Mouse (Mus musculus) embryonic facial prominence, embryonic 11.5 days (tissue): ENCODE measurements at regions not wholly inside any gene's neighbourhood (a gene's known extent, or its start where the extent isn't known, plus 50 kb on each side); places are given as distances from the start of the nearest gene placed in this dataset.

ENCODE experiments used
- ATAC-seq: fragments of 200-750 bp; cut with Nextera tagmentation; replicated peaks from 2 replicates; pipeline ENCODE4 v1.8.0; 2017; ENCODE audit warnings: low read depth; ENCODE audit not compliant: insufficient number of reproducible peaks, low FRiP score, low TSS enrichment
- DNase-seq: peaks from one replicate; pipeline ENCODE4 v3.0.0-alpha.2; 2015; ENCODE audit warnings: low spot score
- H3K27ac ChIP-seq: fragments of 300-500 bp; sonication (generic); replicated peaks from 2 replicates; pipeline ENCODE4 v1.5.1; 2014; ENCODE audit warnings: mild to moderate bottlenecking, low read depth, low read length, control low read depth
- H3K27me3 ChIP-seq: fragments of 300-500 bp; sonication (generic); 2 replicates; pipeline ENCODE4 v1.6.1; 2014; ENCODE audit warnings: mild to moderate bottlenecking, low read length, moderate library complexity, mixed read lengths; ENCODE audit not compliant: control insufficient read depth, insufficient read depth
- H3K36me3 ChIP-seq: fragments of 300-500 bp; sonication (generic); replicated peaks from 2 replicates; pipeline ENCODE4 v1.6.1; 2014; ENCODE audit warnings: low read depth, mild to moderate bottlenecking, low read length, moderate library complexity, mixed read lengths; ENCODE audit not compliant: control insufficient read depth, insufficient read depth
- H3K4me1 ChIP-seq: fragments of 300-500 bp; sonication (generic); 2 replicates; pipeline ENCODE4 v1.6.1; 2014; ENCODE audit warnings: low read length, mixed read lengths; ENCODE audit not compliant: control insufficient read depth, insufficient read depth
- H3K4me2 ChIP-seq: fragments of 300-500 bp; sonication (generic); 2 replicates; pipeline ENCODE4 v1.6.1; 2014; ENCODE audit warnings: low read depth, mild to moderate bottlenecking, control low read depth, low read length, moderate library complexity
- H3K4me3 ChIP-seq: fragments of 300-500 bp; sonication (generic); 2 replicates; pipeline ENCODE4 v1.5.1; 2014; ENCODE audit warnings: low read depth, low read length, control low read depth
- H3K9ac ChIP-seq: fragments of 300-500 bp; sonication (generic); replicated peaks from 2 replicates; pipeline ENCODE4 v1.6.1; 2014; ENCODE audit warnings: mild to moderate bottlenecking, control low read depth, low read length
- H3K9me3 ChIP-seq: fragments of 300-500 bp; sonication (generic); replicated peaks from 2 replicates; pipeline ENCODE4 v1.6.1; 2016; ENCODE audit warnings: mild to moderate bottlenecking, low read length, inconsistent platforms, mixed read lengths; ENCODE audit not compliant: control insufficient read depth
- WGBS: fragments of 180-500 bp; shearing (Covaris S2); extraction: QIAGEN DNeasy Blood & Tissue Kit; methylation state at CpG from one replicate; pipeline ENCODE4 v1.1.7; 2014; 5-methylcytosine and 5-hydroxymethylcytosine counted together

DNA sequence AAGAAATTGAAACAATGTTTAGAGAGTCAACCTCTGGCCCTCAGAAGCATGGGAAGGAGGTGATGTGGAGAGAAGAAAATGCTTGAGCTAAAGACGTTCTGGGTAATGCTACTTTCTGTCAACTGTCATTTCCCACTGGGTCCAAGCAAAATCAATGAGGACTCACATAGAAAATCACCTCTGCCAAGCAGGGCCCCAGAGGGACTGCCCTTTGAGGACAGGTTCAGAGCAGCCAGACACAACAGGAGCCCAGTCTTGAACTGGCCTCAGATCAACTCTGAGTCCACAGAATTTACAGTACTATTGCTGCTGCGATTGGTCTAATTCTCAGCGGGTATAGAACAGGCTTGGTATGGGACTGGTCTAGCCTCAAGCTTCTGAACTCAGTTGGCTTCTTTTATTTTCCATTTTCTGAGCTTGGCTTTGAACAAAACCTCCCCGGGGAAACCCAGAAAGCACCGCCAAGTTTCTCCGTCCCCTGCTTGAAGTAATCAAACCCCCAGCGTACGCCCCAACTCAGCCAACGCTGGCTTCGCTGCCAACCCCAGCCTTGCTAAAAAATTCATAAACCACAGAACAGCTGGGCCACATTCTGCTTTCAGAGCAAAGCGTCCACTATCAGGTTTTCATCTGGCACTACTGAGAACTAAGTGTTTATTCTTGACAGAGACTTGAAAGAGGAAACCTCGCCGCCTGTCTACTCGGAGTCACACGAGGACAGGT lies 322.8 kb upstream of the Spred2 start:
- Histone ChIP-seq H3K36me3 (no peaks in the 10 kb centered on the region), H3K4me3 (no peak overlapping the region), H3K4me2 (no peak overlapping the region), H3K9ac (no peak overlapping the region), H3K4me1 (no peaks in the 10 kb centered on the region; the same call in 1 of the 2 replicates), H3K9me3 (no peaks in the 10 kb centered on the region), H3K27ac (no peak overlapping the region), H3K27me3 (no peaks in the 10 kb centered on the region)
- ATAC-seq (no peak), DNase-seq (no peak)
- WGBS, result 76% methylated on average over 15 of the region's 15 CpGs

DNA sequence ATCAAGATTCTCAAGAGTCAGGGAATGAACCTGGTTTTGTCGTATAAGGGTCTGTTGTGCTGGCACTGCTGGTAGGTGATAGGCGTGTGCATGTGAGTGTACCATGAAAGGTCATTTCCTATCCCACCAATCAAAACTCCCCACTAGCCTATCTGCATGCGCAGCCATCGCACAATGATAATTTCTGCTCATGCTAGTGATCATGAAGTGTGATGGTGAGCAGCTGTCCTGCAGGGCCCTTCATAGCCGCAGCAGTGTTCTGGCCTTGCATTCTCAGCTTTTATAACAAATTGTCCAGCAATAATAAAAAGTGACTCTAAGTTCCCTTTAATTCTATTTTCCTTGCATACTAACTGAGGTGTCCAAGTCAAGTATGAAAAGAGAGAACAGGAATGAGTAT lies 321.7 kb upstream of the Spred2 start:
- Histone ChIP-seq H3K4me2 (no peak overlapping the region), H3K9me3 (no peaks in the 10 kb centered on the region), H3K27ac (no peak overlapping the region), H3K27me3 (no peaks in the 10 kb centered on the region), H3K4me3 (no peak overlapping the region), H3K4me1 (no peaks in the 10 kb centered on the region; the same call in 1 of the 2 replicates), H3K36me3 (no peaks in the 10 kb centered on the region), H3K9ac (no peak overlapping the region)
- DNase-seq (no peak), ATAC-seq (no peak)
- 92% methylated on average over 5 of the region's 5 CpGs for WGBS

DNA sequence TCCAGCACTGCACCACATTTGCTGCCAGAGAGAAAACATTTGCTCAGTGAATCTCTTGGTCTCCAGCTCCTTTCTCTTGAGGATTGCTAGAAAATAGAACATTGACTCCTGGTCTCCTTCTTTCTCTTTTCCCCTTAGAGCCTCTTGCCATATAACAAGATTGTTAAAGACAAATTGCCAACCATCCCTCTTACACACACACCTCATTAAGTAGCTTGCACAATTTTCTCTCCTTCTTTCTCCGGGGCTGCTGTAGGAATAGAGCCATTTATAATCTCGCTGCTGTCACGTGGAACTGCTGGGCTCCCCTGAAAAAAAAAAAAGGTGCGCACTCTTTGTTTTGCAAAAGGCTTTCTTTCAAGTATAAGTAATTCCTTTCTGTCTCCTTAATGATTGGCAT lies 318.6 kb upstream of the Spred2 start:
- ATAC-seq (no peak), DNase-seq (no peak)
- WGBS, result 81% methylated on average over 4 of the region's 4 CpGs
- Histone ChIP-seq H3K27ac (no peak overlapping the region), H3K4me3 (no peak overlapping the region), H3K36me3 (no peaks in the 10 kb centered on the region), H3K9ac (no peak overlapping the region), H3K4me1 (no peaks in the 10 kb centered on the region; the same call in 1 of the 2 replicates), H3K9me3 (no peaks in the 10 kb centered on the region), H3K4me2 (no peak overlapping the region), H3K27me3 (no peaks in the 10 kb centered on the region)

DNA sequence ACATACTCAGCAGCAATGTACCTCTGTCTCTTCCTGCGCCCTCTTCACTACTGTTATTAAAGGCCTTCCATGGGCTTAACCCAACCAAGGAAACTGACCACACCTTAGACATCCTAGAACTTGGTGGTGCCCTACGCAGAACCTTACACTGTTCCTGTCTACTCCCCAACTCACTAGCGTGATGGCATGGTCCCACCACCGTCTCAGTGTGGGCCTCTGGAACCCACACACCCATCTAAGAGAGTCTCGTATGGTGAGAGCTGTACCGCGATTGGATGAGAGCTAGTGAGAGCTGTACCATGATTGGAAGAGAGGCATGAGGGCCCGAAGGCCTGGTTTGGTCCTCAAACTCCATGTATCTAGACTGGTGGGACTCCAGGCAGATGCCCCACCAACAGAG lies 317.2 kb upstream of the Spred2 start:
- no peaks in the 10 kb centered on the region for H3K36me3 ChIP-seq
- H3K27me3 ChIP-seq, result no peaks in the 10 kb centered on the region
- H3K9me3 ChIP-seq, result no peaks in the 10 kb centered on the region
- no peak overlapping the region for H3K27ac ChIP-seq
- H3K4me2 ChIP-seq, result no peak overlapping the region
- no peaks in the 10 kb centered on the region; the same call in 1 of the 2 replicates for H3K4me1 ChIP-seq
- H3K4me3 ChIP-seq, result no peak overlapping the region
- ATAC-seq (no peak), DNase-seq (no peak)
- H3K9ac ChIP-seq, result no peak overlapping the region
- 93% methylated on average over 8 of the region's 8 CpGs for WGBS

DNA sequence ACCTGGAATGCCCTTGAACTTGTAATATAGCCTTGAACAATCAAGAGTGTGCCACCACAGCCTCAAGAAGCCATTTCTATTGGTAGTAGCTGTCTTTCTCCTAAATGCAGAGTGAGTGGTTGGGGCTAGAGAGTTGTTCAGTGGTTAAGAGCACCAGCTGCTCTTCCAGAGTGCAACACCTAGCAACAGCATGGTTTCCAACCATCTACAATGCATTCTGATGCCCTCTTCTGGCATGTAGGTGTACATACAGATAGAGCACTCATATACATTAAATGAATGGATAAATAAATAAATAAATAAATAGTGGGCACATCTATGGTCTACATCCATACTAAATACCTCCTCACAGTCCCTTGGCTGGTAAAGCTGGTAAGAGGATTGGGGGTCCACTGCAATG lies 316.2 kb upstream of the Spred2 start:
- Histone ChIP-seq H3K27ac (no peak overlapping the region), H3K9me3 (no peaks in the 10 kb centered on the region), H3K4me1 (no peaks in the 10 kb centered on the region; the same call in 1 of the 2 replicates), H3K27me3 (no peaks in the 10 kb centered on the region), H3K4me2 (no peak overlapping the region), H3K9ac (no peak overlapping the region), H3K36me3 (no peaks in the 10 kb centered on the region), H3K4me3 (no peak overlapping the region)
- DNase-seq (no peak), ATAC-seq (no peak)

DNA sequence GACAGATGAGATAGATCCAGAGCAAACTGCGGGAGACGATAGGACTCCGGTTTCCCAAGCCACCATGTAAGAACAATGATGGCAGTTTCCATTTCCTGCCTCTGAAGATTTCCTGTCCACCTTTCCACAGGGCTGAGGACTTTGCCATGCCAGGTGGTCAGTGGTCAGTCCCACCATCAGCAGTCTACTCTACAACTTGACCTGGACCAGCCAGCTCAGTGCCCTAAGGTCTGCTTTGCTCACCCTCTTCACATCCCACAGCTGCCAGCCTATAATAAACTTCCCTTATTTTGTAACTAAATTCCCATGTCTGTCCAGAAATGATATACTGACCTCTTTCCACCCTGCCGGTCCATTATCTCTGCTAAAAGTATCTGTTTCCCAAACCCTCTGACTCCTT lies 315.7 kb upstream of the Spred2 start:
- Histone ChIP-seq H3K36me3 (no peaks in the 10 kb centered on the region), H3K9ac (no peak overlapping the region), H3K27ac (no peak overlapping the region), H3K9me3 (no peaks in the 10 kb centered on the region), H3K4me3 (no peak overlapping the region), H3K27me3 (no peaks in the 10 kb centered on the region), H3K4me2 (no peak overlapping the region), H3K4me1 (no peaks in the 10 kb centered on the region; the same call in 1 of the 2 replicates)
- DNase-seq (no peak), ATAC-seq (no peak)
- WGBS, result 97% methylated on average over 4 of the region's 4 CpGs

DNA sequence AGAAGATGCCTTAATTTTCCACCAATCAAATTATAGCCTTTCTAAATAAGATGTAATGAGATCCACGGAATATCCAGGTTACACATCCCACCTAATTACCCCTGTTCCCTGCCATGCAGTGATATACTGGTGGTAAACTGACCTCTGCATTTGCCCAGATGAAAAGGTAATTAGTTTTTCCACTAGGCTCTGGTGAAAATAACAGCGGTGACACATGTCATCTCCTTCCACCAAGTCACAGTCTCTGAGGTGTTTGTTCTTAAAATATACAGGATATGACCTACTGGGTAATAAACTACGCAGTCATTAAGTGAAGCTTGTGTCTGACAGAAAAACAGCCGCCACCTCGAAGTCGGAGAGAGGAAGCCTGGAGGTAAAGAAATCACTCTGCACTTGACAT lies 313.6 kb upstream of the Spred2 start:
- H3K36me3 ChIP-seq, result no peaks in the 10 kb centered on the region
- no peaks in the 10 kb centered on the region for H3K9me3 ChIP-seq
- no peaks in the 10 kb centered on the region for H3K27me3 ChIP-seq
- no peak for ATAC-seq
- 61% methylated on average over 6 of the region's 6 CpGs for WGBS
- no peaks in the 10 kb centered on the region for H3K4me1 ChIP-seq
- no peak overlapping the region for H3K9ac ChIP-seq
- no peak overlapping the region for H3K4me3 ChIP-seq
- DNase-seq, result no peak
- no peak overlapping the region for H3K27ac ChIP-seq
- H3K4me2 ChIP-seq, result no peak overlapping the region

DNA sequence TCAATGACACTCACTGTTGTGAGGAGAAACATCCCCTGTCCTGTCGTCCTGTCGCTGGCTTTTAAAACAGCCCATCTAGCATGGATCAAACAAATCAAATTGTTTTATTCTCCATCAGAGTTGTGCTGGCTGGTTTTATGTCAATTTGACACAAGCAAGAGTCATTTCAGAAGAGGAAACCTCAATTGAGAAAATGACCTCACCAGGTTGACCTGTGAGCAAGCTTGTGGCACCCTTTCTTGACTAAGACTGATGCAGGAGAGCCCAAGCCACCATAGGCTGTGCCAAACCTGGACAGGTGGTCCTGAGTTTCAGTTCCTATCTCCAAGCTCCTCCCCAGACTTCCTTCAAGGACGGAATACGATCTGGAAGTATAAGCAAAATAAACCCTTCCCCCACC lies 313.0 kb upstream of the Spred2 start:
- ATAC-seq (no peak), DNase-seq (no peak)
- 81% methylated on average over 4 of the region's 4 CpGs for WGBS
- H3K4me3 ChIP-seq, result no peak overlapping the region
- no peaks in the 10 kb centered on the region for H3K4me1 ChIP-seq
- H3K27me3 ChIP-seq, result no peaks in the 10 kb centered on the region
- no peak overlapping the region for H3K27ac ChIP-seq
- H3K9ac ChIP-seq, result no peak overlapping the region
- H3K4me2 ChIP-seq, result no peak overlapping the region
- no peaks in the 10 kb centered on the region for H3K36me3 ChIP-seq
- H3K9me3 ChIP-seq, result no peaks in the 10 kb centered on the region
